Mouse (Mus musculus) midbrain, embryonic 11.5 days (tissue): ENCODE results near the gene Sorbs2. TPM values are rescaled to one million over a fixed set of nuclear protein-coding genes. Genes with fewer than 3 reads are reported as not detected.
A peak's percentile ranks its signal among the peaks of the same experiment; 100 is the strongest.

ENCODE experiments used
- ATAC-seq: fragments of 200-750 bp; cut with Nextera tagmentation; 2 replicates; pipeline ENCODE4 v1.8.0; 2017; ENCODE audit warnings: moderate TSS enrichment, moderate library complexity; ENCODE audit not compliant: low FRiP score
- DNase-seq: peaks from one replicate; pipeline ENCODE4 v3.0.0; 2015; ENCODE audit warnings: low spot score; ENCODE audit errors: missing footprints
- H3K27ac ChIP-seq: fragments of 300-500 bp; sonication (generic); 2 replicates; pipeline ENCODE4 v1.5.1; 2014; ENCODE audit warnings: low read depth, low read length
- H3K27me3 ChIP-seq: fragments of 300-500 bp; sonication (generic); 2 replicates; pipeline ENCODE4 v1.6.1; 2014; ENCODE audit warnings: mild to moderate bottlenecking, low read length, moderate library complexity, mixed read lengths; ENCODE audit not compliant: control insufficient read depth, insufficient read depth
- H3K36me3 ChIP-seq: fragments of 300-500 bp; sonication (generic); 2 replicates; pipeline ENCODE4 v1.6.1; 2014; ENCODE audit warnings: mild to moderate bottlenecking, low read length, moderate library complexity, mixed read lengths; ENCODE audit not compliant: control insufficient read depth, insufficient read depth
- H3K4me1 ChIP-seq: fragments of 300-500 bp; sonication (generic); 2 replicates; pipeline ENCODE4 v1.6.1; 2014; ENCODE audit warnings: low read length; ENCODE audit not compliant: control insufficient read depth, insufficient read depth
- H3K4me2 ChIP-seq: fragments of 300-500 bp; sonication (generic); 2 replicates; pipeline ENCODE4 v1.6.1; 2014; ENCODE audit warnings: mild to moderate bottlenecking, moderate library complexity
- H3K4me3 ChIP-seq: fragments of 300-500 bp; sonication (generic); 2 replicates; pipeline ENCODE4 v1.5.1; 2014; ENCODE audit warnings: low read depth, low read length
- H3K9ac ChIP-seq: fragments of 300-500 bp; sonication (generic); 2 replicates; pipeline ENCODE4 v1.6.1; 2014; ENCODE audit warnings: low read length
- H3K9me3 ChIP-seq: fragments of 300-500 bp; sonication (generic); 2 replicates; pipeline ENCODE4 v1.6.1; 2016; ENCODE audit warnings: low read length; ENCODE audit not compliant: control insufficient read depth
- WGBS: fragments of 180-500 bp; shearing (Covaris S2); extraction: QIAGEN DNeasy Blood & Tissue Kit; methylation state at CpG from one replicate; pipeline ENCODE4 v1.1.7; 2014; 5-methylcytosine and 5-hydroxymethylcytosine counted together
- polyA plus RNA-seq: library from polyadenylated mRNA; unstranded; fragments of >200 nt; fragmentation: Nextera tagmentation; extraction: Ambion mirVana; gene quantifications from 2 replicates; pipeline ENCODE4 v1.2.1, GENCODE M21; 2014

Gene Sorbs2
- polyA plus RNA-seq, 1 experiment from 2014 or later = 79.8 TPM

DNA sequence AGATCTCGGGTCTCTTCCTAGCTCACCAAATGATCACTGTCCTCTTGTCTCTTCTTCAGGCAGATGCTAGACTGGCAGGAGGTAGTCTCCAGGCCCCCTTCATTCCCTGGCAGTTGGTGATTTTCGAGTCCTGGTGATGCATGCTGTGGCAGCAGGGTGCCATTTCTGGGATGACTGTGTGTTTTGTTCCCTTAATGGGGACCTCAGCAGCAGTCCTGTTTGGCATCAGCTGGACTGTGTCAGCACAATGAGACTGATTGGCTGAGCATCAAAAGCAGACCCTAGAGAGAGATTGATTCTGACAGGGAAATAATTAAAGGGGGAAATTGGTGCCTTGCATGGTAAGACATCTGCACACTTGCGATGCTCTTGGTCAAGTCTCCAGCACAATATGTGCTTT lies 50.3 kb downstream of the Sorbs2 start:
- DNase-seq (no peak), ATAC-seq (peak; percentile 86)
- Histone ChIP-seq H3K9me3 (no peaks in the 10 kb centered on the region), H3K4me2 (no peak overlapping the region), H3K4me3 (no peak overlapping the region), H3K4me1 (0 out of 2 replicates have a peak, but pooled peaks cover 2% of the 10 kb centered on the region), H3K27me3 (no peaks in the 10 kb centered on the region), H3K36me3 (no peaks in the 10 kb centered on the region), H3K27ac (no peak overlapping the region; the same call in 1 of the 2 replicates), H3K9ac (no peak overlapping the region)
- WGBS = 46% methylated on average over 3 of the region's 3 CpGs

DNA sequence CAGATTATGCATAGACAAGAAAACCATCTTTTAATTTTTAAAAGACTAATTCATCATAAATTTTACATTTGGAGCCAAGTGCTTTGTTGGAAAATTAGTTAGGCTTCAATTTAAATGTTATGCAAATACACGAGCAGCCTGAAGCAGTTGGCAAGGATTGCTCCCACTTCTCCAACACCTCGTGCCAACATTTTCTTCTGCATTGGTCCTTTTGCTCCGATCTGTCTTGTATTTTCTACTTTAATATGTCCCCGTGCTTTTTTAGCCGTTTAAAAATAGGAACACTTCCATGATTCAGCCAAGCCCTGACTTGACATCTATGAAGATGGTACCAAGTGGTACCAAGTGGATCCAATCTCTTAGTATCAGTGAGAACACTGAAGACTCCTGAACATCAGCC lies 50.8 kb downstream of the Sorbs2 start:
- DNase-seq (no peak), ATAC-seq (no peak)
- no peak overlapping the region for H3K4me2 ChIP-seq
- WGBS = 90% methylated on average over 5 of the region's 5 CpGs
- H3K27me3 ChIP-seq = no peaks in the 10 kb centered on the region
- no peak overlapping the region for H3K9ac ChIP-seq
- no peak overlapping the region for H3K4me3 ChIP-seq
- no peaks in the 10 kb centered on the region for H3K36me3 ChIP-seq
- H3K4me1 ChIP-seq = 0 out of 2 replicates have a peak, but pooled peaks cover 2% of the 10 kb centered on the region
- H3K27ac ChIP-seq = no peak overlapping the region
- no peaks in the 10 kb centered on the region for H3K9me3 ChIP-seq

DNA sequence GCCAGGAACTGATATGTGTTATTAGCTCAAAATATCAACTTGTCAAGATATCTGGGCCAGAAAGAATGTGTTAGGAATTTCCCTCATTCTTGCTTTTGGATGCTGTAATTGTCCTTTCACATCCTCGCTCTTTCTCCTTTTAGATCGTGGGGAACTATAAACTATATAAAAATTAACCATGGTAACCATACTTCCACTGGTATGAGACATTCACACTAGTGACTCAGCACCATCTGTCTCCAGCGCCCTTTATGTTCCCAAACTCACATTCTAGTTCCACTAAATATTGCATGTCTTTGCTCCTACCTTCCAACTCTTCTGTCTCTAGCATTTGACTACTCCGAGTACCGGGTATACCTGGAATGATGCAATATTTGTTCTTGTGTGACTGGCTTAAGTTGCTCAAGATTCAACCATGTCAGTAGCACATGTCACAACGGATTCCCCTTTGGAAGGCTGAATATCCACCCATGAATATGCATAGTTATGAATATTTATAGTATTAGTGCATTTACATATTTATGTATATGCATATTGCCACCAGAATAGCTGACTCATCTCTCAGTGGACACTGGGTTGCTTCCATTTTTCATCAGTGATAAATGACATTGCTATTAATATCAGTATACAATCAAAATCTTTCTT lies 51.7 kb downstream of the Sorbs2 start:
- no peak for ATAC-seq
- Histone ChIP-seq H3K4me2 (no peak overlapping the region), H3K9me3 (no peaks in the 10 kb centered on the region), H3K9ac (no peak overlapping the region), H3K4me3 (no peak overlapping the region), H3K27ac (no peak overlapping the region), H3K36me3 (no peaks in the 10 kb centered on the region), H3K27me3 (no peaks in the 10 kb centered on the region), H3K4me1 (0 out of 2 replicates have a peak, but pooled peaks cover 2% of the 10 kb centered on the region)
- 91% methylated on average over 6 of the region's 6 CpGs for WGBS
- DNase-seq = no peak

DNA sequence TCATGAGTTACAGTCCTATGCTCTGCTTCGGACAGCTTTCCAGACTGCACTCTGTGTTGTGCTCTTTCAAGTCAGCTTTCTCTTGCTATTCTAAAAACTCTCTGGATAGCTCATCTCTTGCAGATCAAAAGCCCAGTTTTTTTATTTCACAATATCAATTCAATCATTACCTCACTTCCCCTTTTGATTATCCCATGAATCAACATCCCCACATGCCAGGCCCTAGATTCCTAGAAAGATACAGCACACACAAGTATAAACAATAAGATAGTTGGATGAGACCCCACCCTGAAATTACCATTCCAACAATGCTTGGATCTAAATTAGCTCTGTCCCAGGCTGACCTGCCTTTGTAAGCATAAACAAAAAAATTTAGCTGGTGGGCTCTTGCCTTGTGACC lies 57.6 kb downstream of the Sorbs2 start:
- no peak overlapping the region for H3K9ac ChIP-seq
- H3K9me3 ChIP-seq = no peaks in the 10 kb centered on the region; the same call in 1 of the 2 replicates
- 96% methylated on average over 1 of the region's 1 CpGs for WGBS
- 0 out of 2 replicates have a peak, but pooled peaks cover 2% of the 10 kb centered on the region for H3K4me1 ChIP-seq
- DNase-seq (no peak), ATAC-seq (no peak)
- H3K36me3 ChIP-seq = no peaks in the 10 kb centered on the region
- no peak overlapping the region for H3K27ac ChIP-seq
- H3K4me3 ChIP-seq = no peak overlapping the region
- H3K4me2 ChIP-seq = no peak overlapping the region
- H3K27me3 ChIP-seq = no peaks in the 10 kb centered on the region

DNA sequence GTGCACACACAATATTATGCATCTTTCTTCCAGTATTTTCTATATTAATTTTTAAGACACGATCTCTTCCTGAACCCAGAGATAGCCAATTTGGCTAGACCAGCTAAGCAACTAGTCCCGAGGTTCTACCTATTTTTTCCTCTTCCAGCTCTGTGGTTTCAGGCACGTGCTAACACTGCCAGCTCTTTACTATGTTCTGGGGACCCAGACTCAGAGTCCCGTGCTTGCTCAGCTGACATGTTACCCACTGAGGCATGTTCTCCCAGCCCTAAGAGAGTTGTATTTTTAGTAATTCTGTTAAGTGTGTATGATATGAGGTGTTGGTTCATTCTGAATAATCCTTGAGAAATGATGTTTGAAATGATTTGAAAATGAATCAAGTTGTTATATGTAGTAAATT lies 62.5 kb downstream of the Sorbs2 start:
- Histone ChIP-seq H3K27me3 (no peaks in the 10 kb centered on the region), H3K9ac (no peak overlapping the region), H3K4me1 (no peaks in the 10 kb centered on the region), H3K4me2 (no peak overlapping the region), H3K4me3 (no peak overlapping the region), H3K9me3 (no peaks in the 10 kb centered on the region; the same call in 1 of the 2 replicates), H3K36me3 (no peaks in the 10 kb centered on the region), H3K27ac (no peak overlapping the region)
- ATAC-seq = no peak
- DNase-seq = no peak
- WGBS = 85% methylated on average over 4 of the region's 4 CpGs

DNA sequence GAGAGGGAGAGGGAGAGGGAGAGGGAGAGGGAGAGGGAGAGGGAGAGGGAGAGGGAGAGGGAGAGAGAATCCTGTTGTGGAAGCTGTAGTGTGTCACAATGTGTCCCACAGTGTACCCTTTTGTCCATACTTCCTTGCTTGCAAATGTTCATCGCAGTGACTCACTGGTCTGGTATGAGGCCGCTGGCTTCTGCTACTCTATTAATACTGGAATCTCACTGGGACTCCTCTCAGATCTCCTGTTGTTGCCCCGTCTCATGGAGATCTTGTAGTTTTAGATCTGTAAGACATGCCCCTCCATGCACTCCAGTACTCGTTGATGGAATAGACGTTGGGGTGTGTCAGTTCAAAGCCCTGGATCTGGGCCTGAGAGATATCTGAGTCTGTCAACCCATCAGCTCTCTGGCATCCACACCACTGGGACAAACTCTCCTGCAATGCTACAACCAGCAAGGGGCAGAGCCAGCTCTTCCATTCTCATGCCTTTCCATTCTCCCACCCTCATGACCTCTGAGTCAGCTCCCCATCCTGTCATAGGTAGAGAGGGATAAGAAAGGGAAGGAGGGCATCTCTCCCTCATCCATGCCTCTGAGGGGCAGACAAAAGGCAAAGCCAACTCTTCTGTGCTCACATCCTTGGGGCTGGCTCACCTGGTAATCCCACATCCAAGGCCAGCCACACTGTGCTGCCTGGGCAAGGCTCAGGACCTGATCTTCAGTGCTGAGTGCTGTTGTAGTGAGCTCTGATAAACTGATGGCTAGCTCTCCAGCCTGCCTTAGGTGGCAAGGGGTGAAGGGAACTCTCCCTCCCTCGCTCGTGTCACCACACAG lies 72.3 kb downstream of the Sorbs2 start:
- Histone ChIP-seq H3K9me3 (no peaks in the 10 kb centered on the region), H3K9ac (no peak overlapping the region), H3K27me3 (no peaks in the 10 kb centered on the region), H3K4me3 (no peak overlapping the region), H3K4me1 (no peaks in the 10 kb centered on the region), H3K27ac (no peak overlapping the region), H3K4me2 (no peak overlapping the region), H3K36me3 (no peaks in the 10 kb centered on the region)
- no peak for ATAC-seq
- peak; percentile 19 for DNase-seq
- 81% methylated on average over 7 of the region's 7 CpGs for WGBS

DNA sequence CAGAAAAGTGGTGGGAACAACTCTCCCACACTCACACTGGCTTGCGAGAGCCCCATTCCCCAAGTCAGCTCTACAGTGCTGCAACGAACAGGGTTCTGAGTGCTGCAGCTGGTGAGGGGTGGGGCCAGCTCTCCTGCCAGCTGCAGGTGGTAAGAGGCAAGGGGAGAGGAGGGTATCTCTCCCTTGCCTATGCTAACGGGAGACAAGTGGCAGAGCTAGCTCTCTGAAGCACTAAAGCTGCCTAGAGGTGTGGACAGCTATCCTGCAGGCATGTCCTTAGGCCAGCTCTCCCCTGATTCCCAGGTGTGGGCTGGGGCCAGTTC lies 72.9 kb downstream of the Sorbs2 start:
- no peaks in the 10 kb centered on the region for H3K9me3 ChIP-seq
- no peaks in the 10 kb centered on the region for H3K4me1 ChIP-seq
- H3K27me3 ChIP-seq = no peaks in the 10 kb centered on the region
- no peaks in the 10 kb centered on the region for H3K36me3 ChIP-seq
- no peak overlapping the region for H3K4me3 ChIP-seq
- ATAC-seq (no peak), DNase-seq (no peak)
- WGBS = 61% methylated on average over 3 of the region's 3 CpGs
- no peak overlapping the region for H3K27ac ChIP-seq
- H3K4me2 ChIP-seq = no peak overlapping the region
- H3K9ac ChIP-seq = no peak overlapping the region

DNA sequence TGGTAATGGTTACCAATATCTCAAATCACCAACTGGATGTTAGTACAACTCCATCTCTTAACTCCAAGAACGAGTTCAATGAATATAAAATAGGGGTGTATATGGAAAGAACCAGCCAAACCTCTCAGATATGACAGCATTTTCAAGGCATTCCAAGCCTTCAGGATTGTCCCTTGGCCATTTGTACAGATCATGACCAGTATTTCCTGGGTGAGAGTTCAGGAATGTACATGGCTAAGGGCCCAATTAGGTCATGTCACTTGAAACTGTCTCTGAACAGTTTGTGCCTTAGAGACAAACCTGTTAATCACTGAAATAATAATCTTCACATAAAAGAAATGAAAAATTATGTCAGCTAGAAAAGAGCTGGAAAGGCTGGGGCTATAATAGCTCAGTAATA lies 76.3 kb downstream of the Sorbs2 start:
- Histone ChIP-seq H3K27me3 (no peaks in the 10 kb centered on the region), H3K4me3 (no peak overlapping the region), H3K9me3 (no peaks in the 10 kb centered on the region), H3K9ac (no peak overlapping the region), H3K27ac (no peak overlapping the region), H3K4me2 (no peak overlapping the region), H3K4me1 (no peaks in the 10 kb centered on the region), H3K36me3 (no peaks in the 10 kb centered on the region)
- ATAC-seq (no peak), DNase-seq (peak; percentile 31)
- WGBS = 83% methylated on average over 1 of the region's 1 CpGs

DNA sequence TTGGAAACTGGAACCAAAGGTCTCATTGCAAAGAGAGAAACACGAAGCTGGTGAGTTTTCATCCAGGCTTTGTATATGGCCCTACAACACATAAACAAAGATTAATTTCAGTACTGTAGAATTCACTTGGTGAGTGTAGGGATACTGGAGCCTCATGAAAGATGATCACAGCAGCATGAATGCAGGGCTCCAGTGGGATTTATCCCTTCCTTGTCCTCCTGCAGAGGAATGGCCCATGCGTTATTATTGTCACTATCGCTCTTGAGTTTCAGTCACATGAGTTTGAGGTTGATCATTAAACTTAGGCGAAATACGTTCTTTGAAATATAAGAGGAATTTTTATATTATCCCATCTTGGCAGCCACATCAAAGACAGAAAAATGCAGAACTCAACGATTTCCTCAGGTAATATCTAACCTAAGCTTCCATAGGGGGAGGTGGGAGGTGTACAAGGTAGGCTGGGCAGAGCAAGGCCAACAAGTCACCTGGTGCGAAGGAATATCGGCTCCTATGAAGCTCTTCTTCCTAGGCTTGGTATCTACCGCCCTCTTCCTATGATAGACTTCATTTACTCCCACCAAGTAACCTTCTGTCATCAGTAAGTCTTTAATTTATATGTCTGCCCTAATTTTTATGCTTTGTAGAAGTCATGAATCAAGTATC lies 76.9 kb downstream of the Sorbs2 start:
- peak; percentile 51 for DNase-seq
- Histone ChIP-seq H3K27ac (no peak overlapping the region), H3K27me3 (no peaks in the 10 kb centered on the region), H3K4me1 (no peaks in the 10 kb centered on the region), H3K36me3 (no peaks in the 10 kb centered on the region), H3K9ac (no peak overlapping the region), H3K4me3 (no peak overlapping the region), H3K4me2 (no peak overlapping the region), H3K9me3 (no peaks in the 10 kb centered on the region)
- ATAC-seq = no peak
- 93% methylated on average over 9 of the region's 9 CpGs for WGBS
